Mouse (Mus musculus): Measurements from ENCODE around the gene Ctnna2. TPM values are rescaled to one million over a fixed set of nuclear protein-coding genes. Genes with fewer than 3 reads are reported as not detected.

Gene Ctnna2
- polyA plus RNA-seq, 1 experiment from 2014 or later, result 72.4 TPM

- Histone ChIP-seq H3K27me3 (no peaks in the 10 kb centered on the region), H3K27ac (no peak overlapping the region), H3K36me3 (replicated peaks) (no peaks in the 10 kb centered on the region), H3K9ac (no peak overlapping the region), H3K4me1 (no peaks in the 10 kb centered on the region), H3K4me3 (replicated peaks) (no peak overlapping the region), H3K9me3 (no peaks in the 10 kb centered on the region), H3K4me2 (no peak overlapping the region)
- ATAC-seq (ENCODE audit: low FRiP score), result no peak
Measured at GRCm38 (mm10) chr6:77025066-77025465, 954.4 kb downstream of the Ctnna2 start.

GRCm38 (mm10) chr6:77013194-77013593, 966.3 kb downstream of the Ctnna2 start:
- WGBS, result 72% methylated on average over 2 of the region's 2 CpGs
- Histone ChIP-seq H3K27ac (no peak overlapping the region), H3K4me1 (no peaks in the 10 kb centered on the region), H3K4me3 (replicated peaks) (no peak overlapping the region), H3K4me2 (no peak overlapping the region), H3K9ac (no peak overlapping the region), H3K9me3 (no peaks in the 10 kb centered on the region), H3K36me3 (replicated peaks) (no peaks in the 10 kb centered on the region), H3K27me3 (no peaks in the 10 kb centered on the region)
- no peak for ATAC-seq (ENCODE audit: low FRiP score)

- Histone ChIP-seq H3K4me3 (replicated peaks) (no peak overlapping the region), H3K9ac (no peak overlapping the region), H3K27ac (no peak overlapping the region), H3K4me2 (no peak overlapping the region), H3K4me1 (no peaks in the 10 kb centered on the region), H3K9me3 (no peaks in the 10 kb centered on the region), H3K36me3 (replicated peaks) (no peaks in the 10 kb centered on the region), H3K27me3 (no peaks in the 10 kb centered on the region)
- no peak for ATAC-seq (ENCODE audit: low FRiP score)
- 88% methylated on average over 1 of the region's 1 CpGs for WGBS
Measured at GRCm38 (mm10) chr6:77011001-77011400, 968.5 kb downstream of the Ctnna2 start.

- Histone ChIP-seq H3K4me2 (no peak overlapping the region), H3K9ac (no peak overlapping the region), H3K4me1 (no peaks in the 10 kb centered on the region), H3K36me3 (replicated peaks) (no peaks in the 10 kb centered on the region), H3K27me3 (no peaks in the 10 kb centered on the region), H3K27ac (no peak overlapping the region), H3K4me3 (replicated peaks) (no peak overlapping the region), H3K9me3 (no peaks in the 10 kb centered on the region)
- 0 out of 2 replicates have a peak, but pooled peaks have one; percentile 30 for ATAC-seq (ENCODE audit: low FRiP score)
- 76% methylated on average over 3 of the region's 3 CpGs for WGBS
Measured at GRCm38 (mm10) chr6:76992128-76992527, 987.4 kb downstream of the Ctnna2 start.

- WGBS, result 74% methylated on average over 4 of the region's 4 CpGs
Measured at GRCm38 (mm10) chr6:76984773-76985172, 994.7 kb downstream of the Ctnna2 start.

GRCm38 (mm10) chr6:76981651-76982050, 997.8 kb downstream of the Ctnna2 start:
- no peak for ATAC-seq (ENCODE audit: low FRiP score)

More at GRCm38 (mm10) chr6:76984773-76985172, 994.7 kb downstream of the Ctnna2 start:
- Histone ChIP-seq H3K4me3 (replicated peaks) (no peak overlapping the region), H3K36me3 (replicated peaks) (no peaks in the 10 kb centered on the region), H3K4me2 (no peak overlapping the region), H3K27ac (no peak overlapping the region), H3K4me1 (peaks cover 2% of the 10 kb centered on the region; the same call in 1 of the 2 replicates), H3K9ac (no peak overlapping the region), H3K9me3 (no peaks in the 10 kb centered on the region), H3K27me3 (no peaks in the 10 kb centered on the region)
- peak; percentile 49; the same call in 1 of the 2 replicates for ATAC-seq (ENCODE audit: low FRiP score)

GRCm38 (mm10) chr6:76979247-76979850, 1000.1 kb downstream of the Ctnna2 start:
- WGBS, result 79% methylated on average over 5 of the region's 5 CpGs
- no peak overlapping the region for H3K4me2 ChIP-seq
- H3K27ac ChIP-seq, result no peak overlapping the region
- H3K9me3 ChIP-seq, result no peaks in the 10 kb centered on the region
- H3K36me3 ChIP-seq (replicated peaks), result no peaks in the 10 kb centered on the region
- peaks cover 7% of the 10 kb centered on the region for H3K4me1 ChIP-seq
- H3K4me3 ChIP-seq (replicated peaks), result no peak overlapping the region
- no peak for ATAC-seq (ENCODE audit: low FRiP score)
- no peaks in the 10 kb centered on the region for H3K27me3 ChIP-seq
- no peak overlapping the region for H3K9ac ChIP-seq

More at GRCm38 (mm10) chr6:76981651-76982050, 997.8 kb downstream of the Ctnna2 start:
- no peak overlapping the region for H3K4me2 ChIP-seq
- no peaks in the 10 kb centered on the region for H3K36me3 ChIP-seq (replicated peaks)
- 78% methylated on average over 1 of the region's 1 CpGs for WGBS
- no peak overlapping the region for H3K9ac ChIP-seq
- H3K9me3 ChIP-seq, result no peaks in the 10 kb centered on the region
- peaks cover 9% of the 10 kb centered on the region for H3K4me1 ChIP-seq
- H3K4me3 ChIP-seq (replicated peaks), result no peak overlapping the region
- no peak overlapping the region for H3K27ac ChIP-seq
- H3K27me3 ChIP-seq, result no peaks in the 10 kb centered on the region

- H3K9me3 ChIP-seq, result no peaks in the 10 kb centered on the region
- H3K27me3 ChIP-seq, result no peaks in the 10 kb centered on the region
- H3K4me3 ChIP-seq (replicated peaks), result no peak overlapping the region
- ATAC-seq (ENCODE audit: low FRiP score), result peak; percentile 55; the same call in 1 of the 2 replicates
- no peak overlapping the region for H3K9ac ChIP-seq
- no peak overlapping the region for H3K4me2 ChIP-seq
- H3K4me1 ChIP-seq, result peaks cover 7% of the 10 kb centered on the region
- no peak overlapping the region for H3K27ac ChIP-seq
- H3K36me3 ChIP-seq (replicated peaks), result no peaks in the 10 kb centered on the region
- WGBS, result 3% methylated on average over 3 of the region's 3 CpGs
Measured at GRCm38 (mm10) chr6:76977817-76978216, 1001.7 kb downstream of the Ctnna2 start.

- Histone ChIP-seq H3K4me1 (peaks cover 7% of the 10 kb centered on the region), H3K9me3 (no peaks in the 10 kb centered on the region), H3K4me3 (replicated peaks) (no peak overlapping the region), H3K9ac (no peak overlapping the region), H3K36me3 (replicated peaks) (no peaks in the 10 kb centered on the region), H3K27me3 (no peaks in the 10 kb centered on the region), H3K27ac (no peak overlapping the region), H3K4me2 (no peak overlapping the region)
- 74% methylated on average over 1 of the region's 1 CpGs for WGBS
- no peak for ATAC-seq (ENCODE audit: low FRiP score)
Measured at GRCm38 (mm10) chr6:76974297-76974696, 1005.2 kb downstream of the Ctnna2 start.

GRCm38 (mm10) chr6:76964998-76965432, 1014.5 kb downstream of the Ctnna2 start:
- H3K36me3 ChIP-seq (replicated peaks), result no peaks in the 10 kb centered on the region
- no peaks in the 10 kb centered on the region for H3K9me3 ChIP-seq
- no peak overlapping the region for H3K4me2 ChIP-seq
- no peak for ATAC-seq (ENCODE audit: low FRiP score)
- no peaks in the 10 kb centered on the region for H3K27me3 ChIP-seq
- 80% methylated on average over 5 of the region's 5 CpGs for WGBS
- H3K4me3 ChIP-seq (replicated peaks), result no peak overlapping the region
- no peak overlapping the region for H3K9ac ChIP-seq
- no peak overlapping the region for H3K27ac ChIP-seq
- no peaks in the 10 kb centered on the region for H3K4me1 ChIP-seq

- no peak for ATAC-seq (ENCODE audit: low FRiP score)
- WGBS, result 80% methylated on average over 4 of the region's 4 CpGs
- H3K27me3 ChIP-seq, result no peaks in the 10 kb centered on the region
- no peaks in the 10 kb centered on the region for H3K36me3 ChIP-seq (replicated peaks)
- H3K9ac ChIP-seq, result no peak overlapping the region
- H3K27ac ChIP-seq, result no peak overlapping the region
- no peaks in the 10 kb centered on the region for H3K9me3 ChIP-seq
- H3K4me3 ChIP-seq (replicated peaks), result no peak overlapping the region
- H3K4me2 ChIP-seq, result no peak overlapping the region
- no peaks in the 10 kb centered on the region for H3K4me1 ChIP-seq
Measured at GRCm38 (mm10) chr6:76908086-76908485, 1071.4 kb downstream of the Ctnna2 start.

GRCm38 (mm10) chr6:76897156-76897555, 1082.3 kb downstream of the Ctnna2 start:
- Histone ChIP-seq H3K27ac (no peak overlapping the region), H3K4me2 (no peak overlapping the region), H3K4me3 (replicated peaks) (no peak overlapping the region), H3K27me3 (no peaks in the 10 kb centered on the region), H3K36me3 (replicated peaks) (no peaks in the 10 kb centered on the region), H3K9ac (no peak overlapping the region), H3K9me3 (no peaks in the 10 kb centered on the region), H3K4me1 (no peaks in the 10 kb centered on the region)
- no peak for ATAC-seq (ENCODE audit: low FRiP score)
- 88% methylated on average over 1 of the region's 1 CpGs for WGBS
